Mouse (Mus musculus): Measurements from ENCODE around the gene Prpf3.

- TF ChIP-seq CTCF (IDR thresholded peaks at IDR 0.05; ENCODE audit: extremely low read depth, insufficient read length, insufficient replicate concordance, low read depth, low read length) (no peak), POLR2A (IDR thresholded peaks at IDR 0.05; ENCODE audit: low read depth, low read length) (no peak)
Measured at GRCm38 (mm10) chr3:95839250-95839649, 16.4 kb downstream of the Prpf3 start.
